Mouse (Mus musculus) adipocyte (in vitro differentiated cells): Measurements from ENCODE around the gene Gys1.
"Not testable (repeated sequence)": the region's sequence is repeated elsewhere in the genome, so short reads cannot be mapped to it uniquely, and the experiment has no call there.

Experiments used
- DNase-seq: peaks from one replicate; pipeline ENCODE4 v3.0.0-alpha.2; 2016; ENCODE audit warnings: low spot score

Gene Gys1

GRCm38 (mm10) chr7:45481374-45481927, 46.8 kb downstream of the Gys1 start, which contains the start of gene Tulp2:
Gene Tulp2, plus strand, starts transcription at chr7:45481877.
- DNase-seq = peak; percentile 64

DNA sequence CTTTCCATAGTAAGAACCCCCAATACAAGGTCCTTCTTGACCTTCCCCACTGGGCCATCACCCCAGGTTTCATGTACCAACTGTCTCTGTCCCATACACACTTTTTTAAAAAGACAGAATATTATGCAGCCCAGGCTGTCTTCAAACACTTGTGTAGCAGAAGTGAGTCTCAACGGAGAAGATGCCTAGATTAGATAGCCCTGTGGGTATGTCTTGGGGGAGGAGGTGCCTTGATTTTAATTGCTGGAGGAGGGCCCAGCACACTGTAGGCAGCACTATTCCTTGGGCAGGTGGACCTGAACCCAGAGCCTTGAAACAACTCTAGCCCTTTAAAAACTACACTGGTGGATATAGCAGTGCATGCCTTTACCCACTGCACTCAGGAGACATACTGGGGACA, 47.5 kb downstream of the Gys1 start:
- DNase-seq = no peak

DNA sequence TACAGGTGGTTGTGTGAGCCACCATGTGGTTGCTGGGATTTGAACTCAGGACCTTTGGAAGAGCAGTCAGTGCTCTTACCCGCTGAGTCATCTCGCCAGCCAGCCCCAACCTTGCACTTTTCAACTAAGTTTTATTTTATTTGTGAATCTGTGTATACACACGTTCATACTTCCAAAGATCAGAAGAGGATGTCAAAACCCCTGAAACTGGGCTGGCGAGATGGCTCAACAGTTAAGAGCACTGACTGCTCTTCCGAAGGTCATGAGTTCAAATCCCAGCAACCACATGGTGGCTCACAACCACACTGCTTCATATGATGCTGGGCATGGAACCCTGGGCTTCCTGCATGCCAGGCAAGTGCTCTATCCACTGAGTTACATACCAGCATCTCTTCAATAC, 50.3 kb downstream of the Gys1 start:
- DNase-seq = not testable (repeated sequence)

GRCm38 (mm10) chr7:45486158-45486557, 51.5 kb downstream of the Gys1 start:
- no peak for DNase-seq

- peak; percentile 70 for DNase-seq
Observed at GRCm38 (mm10) chr7:45486761-45487415, 52.2 kb downstream of the Gys1 start, which contains the start of gene Gm45808. Gene Gm45808, minus strand, starts transcription at chr7:45486811.

- no peak for DNase-seq
Observed at GRCm38 (mm10) chr7:45487861-45488292, 53.2 kb downstream of the Gys1 start.

- no peak for DNase-seq
Observed at GRCm38 (mm10) chr7:45488293-45489204, 53.9 kb downstream of the Gys1 start, which contains the start of gene Dhdh. Gene Dhdh, minus strand, starts transcription at chr7:45488805.

- DNase-seq = no peak
Observed at GRCm38 (mm10) chr7:45489578-45489977, 54.9 kb downstream of the Gys1 start.

GRCm38 (mm10) chr7:45490822-45491221, 56.2 kb downstream of the Gys1 start:
- DNase-seq = no peak

GRCm38 (mm10) chr7:45491264-45491663, 56.6 kb downstream of the Gys1 start:
- DNase-seq = peak; percentile 49

- DNase-seq = no peak
Observed at GRCm38 (mm10) chr7:45492225-45492844, 57.7 kb downstream of the Gys1 start.

DNA sequence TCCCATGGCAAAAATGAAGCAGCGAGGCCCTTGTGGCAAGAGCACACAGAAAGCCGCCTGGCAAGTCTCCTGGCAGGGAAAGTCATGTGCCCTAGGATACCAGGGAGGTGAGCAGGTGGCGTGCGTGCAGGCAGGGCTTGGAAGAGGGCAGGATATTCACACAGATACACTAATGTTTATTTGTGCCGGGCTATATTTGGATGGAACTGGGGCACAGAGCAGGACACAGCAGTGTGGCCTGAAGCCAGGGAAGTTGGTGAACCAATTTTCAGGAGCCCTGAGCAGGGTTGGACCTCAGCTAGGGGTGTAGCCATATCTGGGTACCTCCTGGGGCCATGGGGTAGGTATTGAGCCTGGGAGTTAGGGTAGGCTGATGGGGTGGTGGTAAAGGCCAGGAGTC, 58.3 kb downstream of the Gys1 start:
- DNase-seq = peak; percentile 81

- DNase-seq = no peak
Observed at GRCm38 (mm10) chr7:45494548-45494947, 59.9 kb downstream of the Gys1 start.

DNA sequence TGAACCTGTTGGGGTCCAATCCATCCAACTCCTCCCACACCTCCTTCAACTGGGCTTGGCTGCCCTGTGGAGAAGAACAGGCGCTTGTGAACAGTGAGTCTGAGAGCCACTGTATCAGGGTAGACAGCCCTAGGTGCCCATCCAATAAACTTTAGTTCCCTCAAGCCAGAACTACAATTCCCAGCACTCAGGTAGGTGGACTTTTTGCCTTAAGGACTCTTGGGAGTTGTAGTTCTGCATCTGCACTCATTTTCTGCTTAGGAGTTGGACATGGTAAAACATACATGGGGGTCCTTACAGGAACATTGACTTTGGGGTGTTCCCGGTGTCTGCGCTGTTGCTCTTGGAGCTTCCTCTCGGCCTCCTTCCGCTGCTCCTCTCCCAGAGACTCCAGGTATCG, 63.8 kb downstream of the Gys1 start:
- DNase-seq = no peak
